In the genomic region with DNA sequence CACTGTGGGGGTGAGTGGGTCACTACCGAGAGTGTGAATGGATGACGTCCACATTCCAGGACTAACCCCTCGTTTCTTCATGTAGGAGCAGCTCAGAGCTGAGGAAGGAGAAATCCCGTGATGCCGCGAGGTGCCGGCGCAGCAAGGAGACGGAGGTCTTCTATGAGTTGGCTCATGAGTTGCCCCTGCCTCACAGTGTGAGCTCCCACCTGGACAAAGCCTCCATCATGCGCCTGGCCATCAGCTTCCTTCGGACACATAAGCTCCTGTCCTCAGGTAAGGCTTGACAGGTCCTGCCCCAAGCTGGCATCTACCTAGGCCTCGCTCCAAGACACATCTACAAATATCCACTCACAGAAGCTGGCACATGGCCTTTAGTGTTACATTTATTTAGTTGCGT, we compare ENCODE assay signal across 23 mouse cellular contexts. TPM values are rescaled to one million over a fixed set of nuclear protein-coding genes. Genes with fewer than 3 reads are reported as not detected.
"Had no signal": no experiment of that assay in that cellular context is flagged by ENCODE, and none has a peak within 500 bp of the region (broad histone marks: within the 10 kb centered on the region; RNA-seq: fewer than 3 reads in every experiment).

No protein-coding gene starts in this region.

- H3K9ac ChIP-seq: hindbrain, embryonic 13.5 days; hindbrain, embryonic 15.5 days; kidney, embryonic 15.5 days; limb, embryonic 12.5 days; liver, embryonic 13.5 days; liver, embryonic 15.5 days had no signal

- ATAC-seq: hindbrain, postnatal 0 days; intestine, embryonic 16.5 days had no signal

- H3K4me3 ChIP-seq: hindbrain, embryonic 13.5 days; hindbrain, embryonic 15.5 days; kidney, embryonic 15.5 days; limb, embryonic 12.5 days; liver, embryonic 13.5 days; liver, embryonic 15.5 days had no signal

- H3K27ac ChIP-seq: hindbrain, embryonic 13.5 days; hindbrain, embryonic 15.5 days; hindbrain, postnatal 0 days; limb, embryonic 12.5 days; liver, embryonic 13.5 days; liver, embryonic 15.5 days had no signal

- H3K9me3 ChIP-seq: hindbrain, embryonic 13.5 days; hindbrain, embryonic 15.5 days; kidney, embryonic 15.5 days; limb, embryonic 12.5 days; liver, embryonic 13.5 days; liver, embryonic 15.5 days had no signal

- H3K27me3 ChIP-seq: hindbrain, embryonic 13.5 days; hindbrain, embryonic 15.5 days; kidney, embryonic 15.5 days; limb, embryonic 12.5 days; liver, embryonic 13.5 days; liver, embryonic 15.5 days had no signal

- H3K4me2 ChIP-seq: heart, embryonic 11.5 days; hindbrain, embryonic 13.5 days; hindbrain, embryonic 15.5 days; kidney, embryonic 15.5 days; limb, embryonic 12.5 days; liver, embryonic 11.5 days; liver, embryonic 13.5 days; liver, embryonic 15.5 days had no signal

- DNase-seq: gastrocnemius, postnatal 14 days; gastrocnemius, postnatal 36 days; heart, adult 18-20 months; heart, postnatal 14 days; kidney, adult 11 months; kidney, adult 9 months; kidney, postnatal 14 days; kidney, postnatal 36 days; layer of hippocampus, adult 9-11 months; layer of hippocampus, postnatal 36 days; left cerebral cortex, postnatal 4 days; liver; liver, embryonic 13.5 days had no signal

- H3K36me3 ChIP-seq: hindbrain, embryonic 13.5 days; hindbrain, embryonic 15.5 days; kidney, embryonic 15.5 days; limb, embryonic 12.5 days; liver, embryonic 13.5 days; liver, embryonic 15.5 days had no signal

RNA-seq across cellular contexts. Expression of gene Epas1, which starts 43.5 kb away (rescaled TPM):
- total RNA-seq: hematopoietic stem cell, adult 5-6 weeks had no signal
